Mouse (Mus musculus) hindlimb bud, embryonic 11.5 days (tissue): ENCODE measurements around the gene Tti1.
"Not testable (repeated sequence)": the region's sequence is repeated elsewhere in the genome, so short reads cannot be mapped to it uniquely, and the experiment has no call there.

Experiments used
- DNase-seq: peaks from one replicate; pipeline ENCODE4 v3.0.0-alpha.2; 2012; ENCODE audit warnings: low read depth, low spot score; ENCODE audit errors: extremely low spot score

The Tti1 gene

GRCm38 (mm10) chr2:158028354-158028863, at the start of gene Tti1, which contains the start of gene Rprd1b:
Tti1 (minus strand) TSS chr2:158028433.
Rprd1b (plus strand) TSS chr2:158028497.
- peak; percentile 86 for DNase-seq

DNA sequence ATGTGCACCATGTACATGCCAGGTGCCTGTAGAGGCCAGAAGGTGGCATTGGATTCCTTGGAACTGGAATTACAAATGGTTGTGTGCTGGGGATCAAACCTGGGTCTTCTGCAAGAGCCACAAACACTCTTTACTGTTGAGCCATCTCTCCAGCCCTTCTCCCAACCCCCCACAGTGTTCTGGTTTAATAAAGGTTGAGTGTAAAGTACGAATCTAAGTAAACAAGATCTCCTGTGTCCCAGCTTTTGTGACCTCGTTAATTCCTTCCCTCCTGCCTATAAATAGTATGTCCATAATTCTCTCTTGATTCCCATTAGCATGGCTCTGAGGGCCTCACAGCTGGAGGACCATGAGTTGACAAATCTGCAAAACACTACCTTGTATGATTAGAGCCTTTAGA, 49.7 kb upstream of the Tti1 start:
- DNase-seq = no peak

DNA sequence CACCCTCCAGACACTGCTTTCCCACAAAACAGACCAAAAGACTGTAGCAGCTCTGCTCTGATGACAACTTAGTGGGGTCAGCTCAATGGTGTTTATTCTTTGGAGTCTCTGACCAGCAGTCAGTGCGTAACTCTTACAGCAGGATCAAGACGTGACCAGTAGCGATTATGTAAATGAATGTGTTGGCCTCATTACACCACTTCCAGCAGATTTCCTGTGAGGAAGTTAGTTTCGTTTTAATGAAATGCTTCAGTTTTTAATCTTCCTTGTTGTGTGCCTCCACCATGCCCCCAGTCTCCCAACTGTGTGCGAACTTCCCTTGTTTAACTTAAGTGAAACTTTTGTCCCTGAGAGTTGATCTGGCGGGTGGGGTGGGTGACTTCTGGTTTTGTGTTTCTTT, 48.5 kb upstream of the Tti1 start:
- DNase-seq = no peak

DNA sequence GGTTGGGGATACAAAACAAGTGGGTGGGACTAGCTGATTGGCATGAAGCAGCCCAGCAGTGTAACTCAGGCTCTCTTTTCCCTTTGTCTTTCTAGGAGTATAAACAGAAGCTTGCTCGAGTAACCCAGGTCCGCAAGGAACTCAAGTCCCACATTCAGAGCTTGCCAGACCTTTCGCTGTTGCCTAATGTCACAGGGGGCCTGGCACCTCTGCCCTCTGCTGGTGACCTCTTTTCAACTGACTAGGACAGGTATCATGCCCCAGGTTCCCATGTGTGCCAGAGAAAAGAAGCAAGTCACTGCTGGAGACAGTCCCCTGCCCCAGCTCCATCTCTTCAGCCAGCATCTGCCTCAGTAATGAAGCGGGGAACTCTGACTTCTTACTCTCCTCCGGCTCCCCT, 46.6 kb upstream of the Tti1 start:
- no peak for DNase-seq

- no peak for DNase-seq
Observed at GRCm38 (mm10) chr2:158071633-158071995, 43.4 kb upstream of the Tti1 start.

DNA sequence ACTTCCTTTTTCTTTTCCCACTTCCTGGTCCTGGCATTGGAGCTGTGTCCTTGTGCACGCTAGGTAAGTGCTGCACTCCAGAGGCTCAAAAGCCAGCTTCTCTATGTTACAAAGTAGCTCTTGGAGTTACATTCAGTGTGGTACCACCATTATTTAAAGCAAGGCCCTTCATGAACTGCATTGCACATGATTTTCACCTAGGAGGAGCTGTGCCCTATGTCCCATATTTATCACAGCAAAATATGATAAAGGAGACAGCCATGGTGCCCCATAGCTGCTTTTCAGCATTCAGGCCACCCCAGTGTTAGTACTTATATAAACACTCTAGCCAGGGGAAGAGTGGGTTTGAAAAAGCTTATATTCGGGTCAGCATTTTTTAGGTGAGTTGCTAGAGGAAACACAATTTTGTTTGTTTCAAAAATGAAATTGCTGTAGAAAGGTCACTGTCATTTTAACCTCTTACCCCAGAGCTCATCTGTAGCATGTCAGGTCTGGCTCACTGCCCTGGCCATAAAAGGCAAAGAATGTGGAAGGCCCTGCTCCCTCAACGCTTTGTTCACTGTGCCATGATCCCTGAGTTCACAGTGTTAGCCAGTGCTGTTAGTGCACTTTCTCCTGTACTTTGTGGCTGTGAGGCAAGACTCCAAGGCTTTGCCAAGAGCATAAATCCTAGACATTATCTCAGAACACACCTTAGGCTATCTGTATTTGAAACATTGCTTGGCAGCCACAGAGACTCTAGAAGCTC, 42.8 kb upstream of the Tti1 start:
- no peak for DNase-seq

- DNase-seq = no peak
Observed at GRCm38 (mm10) chr2:158068444-158068971, 40.3 kb upstream of the Tti1 start.

DNA sequence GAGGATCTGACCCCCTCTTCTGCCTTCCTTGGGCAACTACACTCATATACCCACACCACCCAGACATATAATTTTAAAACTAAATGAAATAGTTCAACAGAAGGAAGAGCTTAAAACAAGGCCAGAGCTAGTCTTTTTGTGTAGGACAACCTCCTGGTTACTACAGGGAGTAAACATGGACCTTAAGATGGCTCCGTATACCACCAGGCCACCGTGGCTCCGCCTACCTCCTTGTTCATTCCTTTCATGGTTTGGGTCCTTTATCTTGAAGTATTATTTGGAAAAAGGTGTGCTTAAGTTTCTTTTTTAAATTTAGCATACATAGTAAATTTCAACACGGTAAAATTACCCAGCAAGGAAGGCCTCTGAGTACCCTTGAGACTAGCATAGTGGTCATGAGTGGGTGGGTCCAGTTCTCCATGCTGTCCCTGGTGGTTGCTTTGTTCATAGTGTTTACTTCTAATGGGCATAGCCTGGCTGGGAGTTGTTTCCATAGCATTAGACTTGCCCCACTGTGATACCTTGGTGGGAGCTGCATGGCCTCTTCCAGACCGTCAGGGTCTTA, 39.1 kb upstream of the Tti1 start:
- DNase-seq = no peak

GRCm38 (mm10) chr2:158066456-158066855, 38.2 kb upstream of the Tti1 start:
- DNase-seq = no peak

DNA sequence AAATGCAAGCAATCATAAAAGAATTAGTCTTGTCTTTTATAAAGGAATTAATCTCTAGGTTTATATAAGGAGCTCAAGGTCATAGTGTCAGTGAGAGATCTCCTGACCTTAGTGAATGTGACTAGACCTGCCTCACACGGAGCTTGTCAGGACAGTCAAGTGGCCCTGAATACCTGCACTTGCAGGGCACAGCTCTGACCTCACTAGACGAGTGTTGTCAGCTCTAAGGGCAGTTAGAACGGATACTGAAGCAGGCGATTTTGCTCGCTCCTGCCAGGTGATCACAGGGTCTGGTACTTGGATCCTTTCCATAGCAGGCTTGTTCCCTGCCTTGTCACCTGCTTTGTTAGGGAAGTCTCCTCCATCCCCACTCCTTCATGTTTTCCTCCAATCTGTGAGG, 36.8 kb upstream of the Tti1 start:
- DNase-seq = no peak

- no peak for DNase-seq
Observed at GRCm38 (mm10) chr2:158064571-158065048, 36.4 kb upstream of the Tti1 start.

GRCm38 (mm10) chr2:158063036-158063435, 34.8 kb upstream of the Tti1 start:
- no peak for DNase-seq

- DNase-seq = no peak
Observed at GRCm38 (mm10) chr2:158059666-158060105, 31.5 kb upstream of the Tti1 start.

GRCm38 (mm10) chr2:158058534-158058933, 30.3 kb upstream of the Tti1 start:
- DNase-seq = no peak

- no peak for DNase-seq
Observed at GRCm38 (mm10) chr2:158057030-158057429, 28.8 kb upstream of the Tti1 start.

DNA sequence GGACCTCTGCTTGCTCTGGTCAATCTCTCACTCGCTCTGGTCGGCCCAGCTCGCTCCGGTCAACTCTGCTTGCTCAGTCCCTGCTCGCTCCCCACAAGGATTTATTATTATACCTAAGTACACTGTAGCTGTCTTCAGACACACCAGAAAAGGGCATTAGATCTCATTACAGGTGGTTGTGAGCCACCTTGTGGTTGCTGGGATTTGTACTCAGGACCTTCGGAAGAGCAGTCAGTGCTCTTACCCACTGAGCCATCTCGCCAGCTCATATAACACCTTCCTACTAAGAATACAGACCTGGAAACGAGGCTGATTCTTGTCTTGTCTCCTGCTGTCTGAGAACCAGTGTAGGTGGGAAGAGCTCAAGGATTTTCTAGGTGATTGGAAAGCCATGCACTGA, 27.1 kb upstream of the Tti1 start:
- DNase-seq = not testable (repeated sequence)

DNA sequence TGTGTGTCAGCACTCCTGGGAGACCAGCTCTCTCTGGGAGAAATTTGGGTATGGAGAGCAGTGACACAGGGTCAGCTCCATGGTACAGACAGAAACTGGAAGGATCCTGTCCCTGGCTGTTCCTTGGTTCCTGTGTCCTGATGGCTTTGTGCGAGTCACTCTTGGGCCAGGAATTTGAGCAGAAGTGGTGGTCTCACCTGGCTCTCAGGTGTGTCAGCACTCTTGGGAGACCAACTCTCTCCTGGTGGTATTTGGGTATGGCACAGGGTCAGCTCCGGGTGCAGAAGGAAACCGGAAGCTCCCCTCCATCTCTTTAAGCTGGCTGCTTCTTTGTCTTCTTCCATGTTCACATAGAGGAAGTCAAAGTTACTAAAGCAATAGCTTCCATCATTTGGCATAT, 26.4 kb upstream of the Tti1 start:
- no peak for DNase-seq

DNA sequence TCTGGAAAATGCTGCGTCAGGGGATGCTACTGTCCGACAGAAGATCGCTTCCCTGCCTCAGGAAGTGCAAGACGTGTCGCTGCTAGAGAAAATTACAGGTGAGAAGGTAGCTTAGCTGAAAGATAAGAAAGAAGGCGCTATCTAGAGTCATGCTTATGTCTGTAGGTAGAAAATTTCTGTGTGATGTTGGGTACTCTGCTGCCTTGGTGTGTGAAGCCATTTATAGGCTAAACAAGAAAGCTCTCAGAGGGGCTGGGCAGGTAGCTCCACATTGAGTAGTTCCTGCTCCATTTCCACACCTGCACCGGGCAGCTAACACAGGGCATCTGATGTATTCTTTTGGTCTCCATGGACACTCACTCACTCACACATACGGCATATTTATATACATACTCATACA, 21.9 kb upstream of the Tti1 start:
- no peak for DNase-seq

DNA sequence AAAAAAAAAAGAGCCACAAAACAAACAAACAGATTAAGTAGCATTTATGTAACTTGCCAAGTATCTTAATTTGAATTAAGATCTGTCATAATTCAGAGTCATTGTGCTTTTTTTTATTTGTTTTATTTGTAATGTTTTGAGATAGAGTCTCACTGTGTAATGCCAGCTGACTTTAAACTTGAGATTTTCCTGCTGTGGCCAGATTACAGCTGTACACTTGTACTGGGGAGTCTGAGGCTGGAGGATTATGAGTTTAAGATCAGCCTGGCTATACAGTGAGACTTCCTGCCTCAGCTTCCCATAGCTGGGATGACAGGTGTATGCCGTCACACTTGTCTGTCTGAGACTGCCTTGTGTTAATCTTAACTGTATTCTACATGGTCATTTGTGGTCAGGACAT, 20.5 kb upstream of the Tti1 start:
- DNase-seq = no peak

DNA sequence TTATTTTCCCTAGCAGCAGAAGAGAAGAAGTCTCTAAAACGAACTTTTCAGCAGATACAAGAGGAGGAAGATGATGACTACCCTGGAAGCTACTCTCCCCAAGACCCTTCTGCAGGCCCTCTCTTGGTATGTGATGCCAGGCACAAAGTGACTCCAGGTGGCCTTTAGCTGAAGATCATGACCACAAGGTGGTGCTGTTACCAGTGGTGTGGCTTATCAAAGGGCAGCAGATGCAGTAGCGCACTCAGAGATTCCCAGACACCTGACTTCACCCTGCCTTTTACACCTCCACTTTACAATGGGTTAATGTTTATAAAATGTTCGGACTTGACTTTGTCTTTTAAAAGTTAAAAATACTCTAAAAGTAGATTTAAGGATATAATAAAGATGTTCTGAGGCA, 19.7 kb upstream of the Tti1 start:
- peak; percentile 28 for DNase-seq

GRCm38 (mm10) chr2:158046186-158046585, 18.0 kb upstream of the Tti1 start:
- no peak for DNase-seq

DNA sequence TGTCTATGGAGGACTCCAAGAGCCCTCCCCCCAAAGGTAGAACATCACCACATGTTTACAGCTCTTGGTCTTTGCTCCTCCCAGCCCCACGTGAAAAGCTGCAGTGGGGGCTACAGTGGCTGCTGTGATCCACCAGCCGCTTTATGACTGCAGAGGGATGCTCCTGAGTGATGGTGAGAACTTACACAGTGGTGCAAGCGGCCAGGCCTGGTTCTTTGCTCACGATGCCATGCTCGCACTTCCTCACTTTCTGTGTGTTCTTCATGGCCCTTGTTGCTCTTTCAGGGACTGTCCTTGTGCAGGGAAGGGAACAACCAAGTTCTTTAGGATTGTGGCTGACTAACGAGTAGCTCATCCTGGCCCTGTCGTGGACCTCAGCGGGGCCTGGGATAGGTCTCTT, 15.3 kb upstream of the Tti1 start:
- DNase-seq = no peak
